Mouse (Mus musculus) megakaryocyte-erythroid progenitor cell, adult 5 weeks (primary cell): ENCODE results near the gene Vstm2a. TPM values are rescaled to one million over a fixed set of nuclear protein-coding genes. Genes with fewer than 3 reads are reported as not detected.

Experiments used
- polyA plus RNA-seq: library from polyadenylated mRNA; stranded (reverse); fragments of >175 nt; gene quantifications from 2 replicates; pipeline ENCODE4 v1.2.3, GENCODE M21; 2012

The Vstm2a gene
- polyA plus RNA-seq, result not detected in 2 replicates

DNA sequence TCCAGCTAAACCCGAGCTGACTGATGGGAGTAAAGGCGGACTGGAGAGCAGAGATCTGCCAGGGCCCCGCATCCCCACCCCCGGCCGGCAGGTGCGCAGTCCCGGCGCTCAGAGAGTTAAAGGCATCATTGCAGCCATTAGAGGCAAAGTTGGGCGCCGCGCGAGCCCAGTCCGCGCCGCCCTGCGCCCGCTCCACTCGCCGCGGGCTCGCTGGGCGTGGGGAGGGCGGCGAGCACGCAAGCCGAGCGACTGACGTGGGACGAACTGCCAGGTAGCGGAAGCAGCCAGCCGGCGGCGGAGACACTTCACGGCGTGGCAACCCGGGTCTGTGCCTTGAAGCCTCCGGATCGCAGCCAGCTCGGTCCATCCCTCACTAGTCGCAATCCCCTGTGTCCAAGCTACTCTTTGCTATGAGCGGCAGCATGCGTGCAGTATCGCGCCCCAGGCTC lies at the start of gene Vstm2a:
Gene Vstm2a (plus strand): TSS at position 252 of the 449 bp plus-strand sequence.

